Mouse (Mus musculus): ENCODE results near the gene Tyrobp. TPM values are rescaled to one million over a fixed set of nuclear protein-coding genes. Genes with fewer than 3 reads are reported as not detected.
A peak's percentile ranks its signal among the peaks of the same experiment; 100 is the strongest.

The Tyrobp gene
- total RNA-seq, 2 experiments from 2014 or later: 11.9 to 22.2 TPM

DNA sequence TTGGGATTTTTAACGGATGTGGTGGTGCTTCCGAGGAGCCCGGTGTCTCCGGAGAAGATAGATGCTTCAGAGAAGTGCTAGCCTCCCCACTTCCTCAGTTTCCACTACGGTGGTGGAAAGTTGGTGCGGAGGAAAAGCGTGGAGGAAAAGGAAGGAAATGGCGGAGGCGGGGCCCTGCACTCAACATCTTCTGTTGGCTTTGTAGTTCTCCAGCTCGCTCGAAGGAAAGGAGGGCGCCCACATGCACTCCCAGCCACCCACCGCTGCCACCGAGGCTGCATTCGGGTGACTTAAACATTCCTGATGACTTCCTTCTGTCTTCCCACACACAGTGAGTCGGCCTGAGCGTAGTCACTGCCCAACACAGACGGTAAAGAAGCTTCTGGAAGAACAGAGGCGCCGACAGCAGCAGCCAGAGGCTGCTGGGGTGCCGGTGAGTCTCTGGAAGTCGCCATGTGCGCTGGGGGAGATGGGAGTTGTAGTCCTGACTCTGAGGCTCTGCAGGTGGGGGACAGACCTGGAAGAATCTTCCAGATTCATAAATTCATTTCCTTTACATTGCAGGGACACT is 9.6 kb downstream of the Tyrobp start:
- DNase-seq: no peak

DNA sequence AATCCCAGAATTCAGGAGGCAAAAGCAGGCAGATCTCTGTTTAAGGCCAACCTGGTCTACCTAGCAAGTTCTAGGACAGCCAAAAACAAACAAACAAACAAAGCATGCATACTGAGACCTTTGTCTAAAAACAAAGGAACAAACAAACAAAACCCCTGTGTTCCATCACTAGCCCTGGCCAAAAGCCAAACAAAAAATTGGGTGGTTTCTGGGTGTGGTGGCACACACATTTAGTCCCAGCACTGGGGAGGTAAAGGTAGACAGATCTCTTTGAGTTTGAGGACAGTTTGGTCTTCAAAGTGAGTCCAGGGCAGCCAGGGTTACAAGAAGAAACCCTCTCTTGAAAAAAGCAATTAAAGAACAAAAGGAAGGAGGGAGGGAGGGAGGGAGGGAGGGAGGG is 15.8 kb downstream of the Tyrobp start:
- no peak for DNase-seq

GRCm38 (mm10) chr7:30430191-30430590 is 16.6 kb downstream of the Tyrobp start:
- DNase-seq: no peak

GRCm38 (mm10) chr7:30431793-30432192 is 18.2 kb downstream of the Tyrobp start:
- DNase-seq: peak; percentile 50

GRCm38 (mm10) chr7:30434238-30434637 is 20.7 kb downstream of the Tyrobp start:
- DNase-seq: peak; percentile 57

DNA sequence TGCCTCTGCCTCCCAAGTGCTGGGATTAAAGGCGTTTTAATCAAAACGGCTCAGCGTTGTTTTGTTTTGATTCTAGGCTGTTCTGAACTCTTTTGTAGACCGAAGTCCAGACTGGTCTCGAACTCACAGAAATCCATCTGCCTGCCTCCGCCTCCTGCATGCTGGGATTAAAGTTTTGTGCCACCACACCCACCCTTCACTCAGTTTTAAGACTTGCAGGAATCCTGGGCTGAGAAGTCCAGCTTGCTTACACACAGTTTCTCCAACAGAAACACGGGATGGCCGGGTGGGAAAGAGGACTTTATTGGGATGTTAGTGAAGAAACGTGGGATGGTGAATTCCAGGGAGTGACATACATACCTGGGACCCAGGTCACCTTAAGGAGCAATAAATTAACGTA is 21.1 kb downstream of the Tyrobp start:
- DNase-seq: no peak

GRCm38 (mm10) chr7:30435156-30435555 is 21.6 kb downstream of the Tyrobp start:
- no peak for DNase-seq

DNA sequence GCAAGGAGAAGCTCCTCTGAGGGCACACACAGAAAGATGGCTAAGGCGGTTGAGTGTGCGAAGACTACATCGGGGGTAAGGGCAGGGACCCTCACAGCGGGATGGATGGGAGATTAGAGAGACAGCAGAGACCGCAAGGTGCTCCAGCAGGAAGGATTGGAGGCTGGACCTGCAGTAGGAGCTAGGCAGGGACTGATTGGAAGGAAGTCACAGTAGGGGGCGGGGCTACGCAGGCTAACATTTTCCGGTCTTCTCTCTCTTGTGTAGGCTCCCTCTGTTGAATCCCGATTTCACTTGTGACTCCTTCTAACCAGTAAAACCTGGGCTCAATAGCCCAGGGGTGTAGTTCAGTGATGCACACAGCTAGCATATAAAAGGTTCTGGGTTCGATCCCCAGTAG is 23.3 kb downstream of the Tyrobp start:
- DNase-seq: no peak

DNA sequence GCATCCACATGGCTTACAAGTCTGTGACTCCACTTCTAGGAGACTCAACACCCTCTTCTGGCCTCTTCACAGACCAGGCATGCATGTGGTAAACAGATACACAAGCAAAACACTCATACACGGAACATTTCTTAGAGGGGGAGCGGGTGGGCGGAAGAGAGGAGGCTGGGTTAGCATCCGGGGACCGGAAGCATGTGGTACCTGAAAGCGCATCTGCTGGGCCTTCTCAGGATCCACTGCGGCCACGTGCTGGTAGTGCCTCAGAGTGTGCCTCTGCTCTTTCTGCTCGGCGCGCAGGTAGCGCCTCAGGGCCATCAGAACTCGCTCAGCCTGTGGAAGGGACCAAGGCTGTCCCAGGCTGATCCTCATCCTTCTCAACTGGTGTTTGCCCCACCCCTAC is 26.2 kb downstream of the Tyrobp start:
- no peak for DNase-seq

GRCm38 (mm10) chr7:30440697-30441096 is 27.1 kb downstream of the Tyrobp start:
- peak; percentile 44 for DNase-seq

GRCm38 (mm10) chr7:30443696-30444095 is 30.1 kb downstream of the Tyrobp start:
- no peak for DNase-seq

DNA sequence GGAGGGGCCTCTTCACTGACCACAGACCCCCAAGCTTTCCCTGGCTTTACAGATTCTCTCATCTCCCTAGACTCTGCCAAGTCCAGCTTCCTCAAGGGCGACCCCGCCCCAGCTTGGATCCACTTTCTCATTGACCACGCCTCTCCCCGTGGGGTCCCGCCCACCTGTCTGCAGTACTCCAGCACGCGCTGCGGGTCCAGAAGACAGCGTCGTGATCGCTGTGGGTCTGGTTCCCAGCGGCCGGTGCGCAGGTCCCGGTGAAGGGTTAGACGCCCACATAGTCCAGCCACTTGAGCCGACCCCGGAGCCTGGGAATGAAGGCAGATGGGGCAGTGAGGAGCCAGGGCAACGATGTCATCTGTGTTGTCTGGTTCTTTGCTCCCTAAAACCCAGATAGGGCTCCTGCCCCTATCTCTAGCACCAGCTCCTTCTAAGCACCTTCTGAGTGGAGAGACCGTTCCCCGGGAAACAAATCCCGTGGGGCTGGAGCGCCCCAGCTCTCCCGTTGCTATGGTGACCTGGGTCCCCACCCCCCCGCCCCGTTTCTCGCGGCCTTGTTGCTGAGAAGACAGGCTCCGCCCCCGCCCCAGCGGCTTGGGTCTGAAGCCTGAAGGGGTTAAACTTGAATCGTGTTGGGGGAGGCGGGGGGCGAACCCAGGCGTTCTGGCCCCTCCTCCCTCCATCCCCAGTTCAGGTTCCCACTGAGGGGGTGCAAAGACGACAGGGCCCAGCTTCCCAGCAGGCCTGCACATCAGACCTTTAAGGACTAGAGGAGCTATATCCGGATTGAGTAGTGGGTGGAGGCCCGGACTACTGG is 30.8 kb downstream of the Tyrobp start:
- no peak for DNase-seq

- peak; percentile 45 for DNase-seq
Observed at GRCm38 (mm10) chr7:30444971-30445751, 31.6 kb downstream of the Tyrobp start, which contains the start of gene Aplp1. Aplp1 (minus strand) TSS chr7:30445535.

DNA sequence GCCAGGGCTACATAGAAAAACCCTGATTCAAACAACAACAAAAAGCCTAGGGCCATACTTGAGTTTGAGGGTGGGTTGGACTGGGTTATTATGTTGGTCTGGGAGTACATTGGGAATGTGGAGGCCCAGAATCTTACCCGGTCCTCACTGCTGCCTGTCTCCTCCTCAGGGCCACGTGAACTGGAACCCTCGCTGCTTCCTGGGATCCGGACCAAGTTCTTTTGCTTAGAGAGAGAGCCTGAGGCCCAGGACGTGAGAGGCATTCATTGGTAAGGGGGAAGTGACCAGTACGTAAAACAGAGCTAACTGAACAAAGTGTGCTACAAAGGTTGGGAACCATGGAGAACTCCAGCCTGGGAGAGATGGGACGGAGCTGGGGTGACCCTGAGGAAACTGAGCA is 36.7 kb downstream of the Tyrobp start:
- DNase-seq: no peak

DNA sequence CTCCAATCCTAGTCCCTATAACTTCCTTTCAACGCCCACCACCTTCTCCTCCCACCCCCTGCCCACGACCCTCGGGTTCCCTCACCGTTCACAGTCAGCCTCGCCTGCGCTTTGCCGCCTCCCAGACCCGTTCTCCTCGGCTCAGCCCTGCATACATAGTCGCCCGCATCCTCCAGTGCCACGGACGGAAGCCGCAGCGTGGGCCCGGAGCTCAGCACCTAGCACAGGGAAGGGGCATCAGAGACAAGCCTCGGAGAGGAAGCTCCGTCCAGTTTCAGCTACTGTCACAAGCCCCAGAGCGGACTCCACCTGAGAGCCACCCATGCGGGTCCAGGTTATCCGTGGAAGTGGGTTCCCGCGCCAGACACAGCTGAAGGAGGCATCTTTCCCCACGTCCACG is 39.8 kb downstream of the Tyrobp start:
- no peak for DNase-seq

DNA sequence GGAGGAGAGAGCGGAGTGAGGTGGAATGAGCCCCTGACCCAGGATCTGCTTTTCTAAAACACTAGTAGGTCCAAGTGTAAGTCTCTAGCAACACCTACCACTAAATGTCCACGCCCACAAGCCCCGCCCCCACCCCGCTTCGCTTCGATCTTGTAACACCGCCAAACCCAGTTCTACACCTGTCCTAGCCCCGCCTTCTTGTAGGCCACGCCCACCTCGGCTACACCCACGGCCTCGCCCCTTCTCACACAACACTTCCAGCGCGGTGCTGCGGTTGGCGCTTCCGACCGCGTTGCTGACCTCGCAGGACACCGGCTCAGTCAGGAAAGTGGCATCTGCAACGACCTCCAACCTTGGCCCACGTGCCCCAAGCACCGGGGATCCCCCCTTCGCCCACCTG is 40.2 kb downstream of the Tyrobp start:
- no peak for DNase-seq

GRCm38 (mm10) chr7:30454259-30454658 is 40.7 kb downstream of the Tyrobp start:
- no peak for DNase-seq

DNA sequence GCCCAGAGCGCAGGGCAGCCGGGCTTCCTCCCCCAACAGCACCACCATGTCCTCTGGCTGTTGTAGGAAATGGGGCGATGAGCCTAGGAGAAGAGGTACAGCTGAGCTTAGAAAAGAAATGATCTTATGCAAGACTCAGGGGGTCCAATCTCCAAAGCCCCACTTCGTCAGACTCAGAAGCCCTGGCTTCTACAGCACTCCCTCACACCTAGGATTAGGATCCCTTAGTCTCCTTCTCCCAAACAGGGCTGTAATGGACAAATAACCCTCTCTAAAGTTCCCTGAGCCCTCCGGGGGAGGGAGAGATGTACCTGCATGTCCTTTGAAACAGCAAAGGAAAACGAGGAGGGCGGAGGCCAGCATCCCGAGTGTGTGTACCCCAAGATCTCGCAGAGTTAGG is 42.9 kb downstream of the Tyrobp start:
- DNase-seq: no peak

- DNase-seq: no peak
Observed at GRCm38 (mm10) chr7:30456911-30457628, 43.5 kb downstream of the Tyrobp start.

DNA sequence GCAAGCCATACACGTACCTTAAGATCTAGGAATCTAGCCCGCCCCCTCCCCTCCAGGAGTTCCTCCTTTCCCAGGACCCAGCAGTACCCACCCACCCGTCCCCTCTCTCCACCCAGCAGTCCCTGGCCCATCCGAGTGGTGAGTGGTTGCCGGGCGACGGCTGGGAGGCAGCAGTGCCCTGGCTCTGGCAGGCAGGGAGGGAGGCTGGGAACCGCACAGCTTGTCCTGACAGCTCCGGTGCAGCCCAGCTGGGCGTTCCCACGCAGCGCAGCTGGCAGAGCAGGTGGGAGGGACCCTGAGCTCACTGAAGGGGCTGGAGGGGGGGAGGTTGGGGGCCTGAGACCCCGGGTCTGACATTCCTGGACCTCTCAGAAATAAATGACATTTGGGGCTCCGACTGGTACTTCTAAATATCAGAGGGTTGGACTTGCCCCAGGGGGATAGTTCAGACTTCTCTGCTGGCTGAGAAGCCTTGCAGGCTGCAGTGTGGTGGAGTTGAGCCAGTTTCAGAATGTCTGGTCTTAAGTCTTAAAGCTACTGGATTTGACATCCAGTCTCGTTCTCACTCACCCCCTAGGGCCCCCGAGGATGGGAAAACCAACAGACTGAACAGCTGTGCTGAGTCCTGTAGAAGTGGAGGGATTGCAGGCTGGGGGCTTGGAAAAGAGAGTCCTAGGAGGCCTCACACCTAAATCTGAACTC is 44.2 kb downstream of the Tyrobp start, which contains the start of the genes Kirrel2 and Nphs1:
Gene Kirrel2 (minus strand): TSS at position 62 of the 702 bp plus-strand sequence.
Gene Nphs1 (plus strand): TSS at position 687 of the 702 bp plus-strand sequence.
- DNase-seq: no peak

GRCm38 (mm10) chr7:30459484-30459883 is 45.9 kb downstream of the Tyrobp start:
- no peak for DNase-seq

- no peak for DNase-seq
Observed at GRCm38 (mm10) chr7:30463568-30463967, 50.0 kb downstream of the Tyrobp start.
